Mouse (Mus musculus) forebrain, postnatal 0 days (tissue): ENCODE results near the gene Polr2b. TPM values are rescaled to one million over a fixed set of nuclear protein-coding genes. Genes with fewer than 3 reads are reported as not detected.
A peak's percentile ranks its signal among the peaks of the same experiment; 100 is the strongest.

Experiments
- ATAC-seq: fragments of 200-750 bp; cut with Nextera tagmentation; 2 replicates; pipeline ENCODE4 v1.8.0; 2017; ENCODE audit warnings: mild to moderate bottlenecking, moderate library complexity
- DNase-seq: peaks from one replicate; pipeline ENCODE4 v3.0.0-alpha.2; 2015
- H3K27ac ChIP-seq: fragments of 300-500 bp; sonication (generic); 2 replicates; pipeline ENCODE4 v1.5.1; 2014; ENCODE audit warnings: low read depth, mild to moderate bottlenecking, antibody characterized with exemption, low read length, moderate library complexity, mixed read lengths
- H3K27me3 ChIP-seq: fragments of 300-500 bp; sonication (generic); 2 replicates; pipeline ENCODE4 v1.6.1; 2014; ENCODE audit warnings: mild to moderate bottlenecking, low read length, mixed read lengths; ENCODE audit not compliant: insufficient read depth
- H3K36me3 ChIP-seq: fragments of 300-500 bp; sonication (generic); 2 replicates; pipeline ENCODE4 v1.6.1; 2014; ENCODE audit warnings: mild to moderate bottlenecking, moderate library complexity; ENCODE audit not compliant: insufficient read depth
- H3K4me1 ChIP-seq: fragments of 300-500 bp; sonication (generic); 2 replicates; pipeline ENCODE4 v1.6.1; 2014; ENCODE audit warnings: antibody characterized with exemption; ENCODE audit not compliant: insufficient read depth
- H3K4me2 ChIP-seq: fragments of 300-500 bp; sonication (generic); 2 replicates; pipeline ENCODE4 v1.6.1; 2014; ENCODE audit warnings: low read depth, mild to moderate bottlenecking, moderate library complexity
- H3K4me3 ChIP-seq: fragments of 300-500 bp; sonication (generic); 2 replicates; pipeline ENCODE4 v1.5.1; 2014; ENCODE audit warnings: low read depth, low read length, mixed read lengths
- H3K9ac ChIP-seq: fragments of 300-500 bp; sonication (generic); 2 replicates; pipeline ENCODE4 v1.6.1; 2014; ENCODE audit warnings: mild to moderate bottlenecking
- H3K9me3 ChIP-seq: fragments of 300-500 bp; sonication (generic); 2 replicates; pipeline ENCODE4 v1.6.1; 2016; ENCODE audit warnings: low read length
- CTCF ChIP-seq: sonication (generic); IDR thresholded peaks from 2 replicates; pipeline ENCODE4 v1.5.1; 2016; ENCODE audit warnings: antibody characterized with exemption, control low read depth, low read depth
- WGBS: fragments of 180-500 bp; shearing (Covaris S2); extraction: QIAGEN DNeasy Blood & Tissue Kit; methylation state at CpG from one replicate; pipeline ENCODE4 v1.1.7; 2014; 5-methylcytosine and 5-hydroxymethylcytosine counted together
- polyA plus RNA-seq: library from polyadenylated mRNA; unstranded; fragments of >200 nt; fragmentation: Nextera tagmentation; extraction: Ambion mirVana; gene quantifications from 2 replicates; pipeline ENCODE4 v1.2.1, GENCODE M21; 2015
- total RNA-seq: library from RNA; depleted of rRNA; stranded (reverse); fragments of >200 nt; gene quantifications from 2 replicates; pipeline ENCODE4 v1.2.3, GENCODE M21; 2014

Gene Polr2b
- total and polyA plus RNA-seq, 2 experiments from 2014 or later = 53.2 to 97.5 TPM

GRCm38 (mm10) chr5:77386596-77387413 lies 76.9 kb downstream of the Polr2b start:
- Histone ChIP-seq H3K27me3 (no peaks in the 10 kb centered on the region), H3K9me3 (no peaks in the 10 kb centered on the region), H3K36me3 (no peaks in the 10 kb centered on the region), H3K4me2 (no peak overlapping the region), H3K9ac (no peak overlapping the region), H3K4me3 (no peak overlapping the region), H3K4me1 (no peaks in the 10 kb centered on the region), H3K27ac (no peak overlapping the region)
- 80% methylated on average over 10 of the region's 10 CpGs for WGBS
- no peak for TF ChIP-seq CTCF
- ATAC-seq (no peak), DNase-seq (no peak)

GRCm38 (mm10) chr5:77387414-77387704 lies 77.4 kb downstream of the Polr2b start:
- WGBS = 88% methylated on average over 8 of the region's 8 CpGs
- H3K4me1 ChIP-seq = no peaks in the 10 kb centered on the region
- no peak for TF ChIP-seq CTCF

DNA sequence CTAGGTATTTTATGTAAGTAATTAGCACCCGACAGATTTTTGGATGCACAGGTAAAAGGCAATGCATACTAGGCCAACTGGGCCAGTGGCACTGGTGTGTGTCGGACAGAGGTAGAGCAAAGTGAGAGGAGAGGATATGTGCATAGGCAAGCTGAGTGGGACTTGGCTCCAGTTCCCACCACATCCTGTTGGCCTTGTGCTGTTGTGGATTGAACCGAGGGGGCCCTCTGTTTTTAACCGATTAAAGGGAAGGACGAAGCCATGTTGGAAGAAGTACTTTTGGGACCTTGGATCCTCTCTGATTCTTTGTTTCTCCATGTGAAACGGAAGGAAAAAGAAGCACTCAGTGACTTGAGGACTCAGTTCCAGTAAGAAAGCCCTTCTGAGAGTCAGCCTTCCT lies 78.4 kb downstream of the Polr2b start:
- Histone ChIP-seq H3K9ac (no peak overlapping the region), H3K27ac (no peak overlapping the region), H3K9me3 (no peaks in the 10 kb centered on the region), H3K27me3 (no peaks in the 10 kb centered on the region), H3K36me3 (no peaks in the 10 kb centered on the region), H3K4me1 (no peaks in the 10 kb centered on the region), H3K4me2 (no peak overlapping the region), H3K4me3 (no peak overlapping the region)
- DNase-seq (no peak), ATAC-seq (no peak)
- no peak for TF ChIP-seq CTCF
- 88% methylated on average over 6 of the region's 6 CpGs for WGBS

More at GRCm38 (mm10) chr5:77387414-77387704, 77.4 kb downstream of the Polr2b start:
- DNase-seq (no peak), ATAC-seq (no peak)
- no peaks in the 10 kb centered on the region for H3K36me3 ChIP-seq
- no peak overlapping the region for H3K4me3 ChIP-seq
- no peaks in the 10 kb centered on the region for H3K27me3 ChIP-seq
- no peak overlapping the region for H3K9ac ChIP-seq
- no peak overlapping the region for H3K4me2 ChIP-seq
- H3K9me3 ChIP-seq = no peaks in the 10 kb centered on the region
- no peak overlapping the region for H3K27ac ChIP-seq

DNA sequence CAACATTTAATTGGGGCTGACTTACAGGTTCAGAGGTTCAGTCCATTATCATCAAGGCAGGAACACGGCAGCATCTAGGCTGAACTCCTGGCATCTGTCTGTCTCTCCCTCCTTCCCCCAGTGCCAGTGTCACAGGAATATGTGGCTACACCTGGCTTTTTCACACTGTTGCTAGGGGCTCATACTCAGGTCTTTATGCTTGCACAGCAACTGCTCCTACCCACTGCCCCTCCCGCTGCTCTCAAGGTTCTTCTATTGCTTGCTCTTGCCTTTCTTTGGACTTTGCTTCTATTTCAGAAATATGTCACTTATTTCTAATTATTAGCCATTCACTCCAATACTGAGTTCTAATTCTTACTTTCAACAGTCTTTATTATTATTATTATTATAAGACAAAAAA lies 80.3 kb downstream of the Polr2b start:
- WGBS = 93% methylated on average over 2 of the region's 2 CpGs
- DNase-seq = no peak
- no peak overlapping the region for H3K27ac ChIP-seq
- no peaks in the 10 kb centered on the region for H3K36me3 ChIP-seq
- H3K4me3 ChIP-seq = no peak overlapping the region
- H3K4me2 ChIP-seq = no peak overlapping the region
- H3K4me1 ChIP-seq = no peaks in the 10 kb centered on the region
- TF ChIP-seq CTCF = no peak
- no peak overlapping the region for H3K9ac ChIP-seq
- ATAC-seq = no peak
- no peaks in the 10 kb centered on the region for H3K27me3 ChIP-seq
- H3K9me3 ChIP-seq = no peaks in the 10 kb centered on the region

- DNase-seq = no peak
- no peak overlapping the region for H3K9ac ChIP-seq
- H3K4me1 ChIP-seq = no peaks in the 10 kb centered on the region
- no peaks in the 10 kb centered on the region for H3K36me3 ChIP-seq
- 83% methylated on average over 10 of the region's 10 CpGs for WGBS
- no peak overlapping the region for H3K4me3 ChIP-seq
- H3K27ac ChIP-seq = no peak overlapping the region
- no peaks in the 10 kb centered on the region for H3K27me3 ChIP-seq
- no peaks in the 10 kb centered on the region for H3K9me3 ChIP-seq
- no peak for TF ChIP-seq CTCF
- H3K4me2 ChIP-seq = no peak overlapping the region
- no peak for ATAC-seq
Measured at GRCm38 (mm10) chr5:77393094-77393619, 83.2 kb downstream of the Polr2b start.

GRCm38 (mm10) chr5:77393990-77394618 lies 84.2 kb downstream of the Polr2b start:
- Histone ChIP-seq H3K9me3 (no peaks in the 10 kb centered on the region), H3K9ac (no peak overlapping the region), H3K27me3 (no peaks in the 10 kb centered on the region), H3K4me1 (no peaks in the 10 kb centered on the region), H3K4me3 (no peak overlapping the region), H3K4me2 (no peak overlapping the region), H3K36me3 (no peaks in the 10 kb centered on the region), H3K27ac (no peak overlapping the region)
- 54% methylated on average over 9 of the region's 9 CpGs for WGBS
- no peak for TF ChIP-seq CTCF
- DNase-seq (no peak), ATAC-seq (peak; percentile 74)
